Mouse (Mus musculus) bone marrow, adult 2 months (tissue): Measurements from ENCODE around the gene Hdac11.

Experiments used
- CTCF ChIP-seq: fragments of 200-500 bp; IDR thresholded peaks from 2 replicates; pipeline ENCODE4 v1.5.1; 2011; ENCODE audit warnings: low read length, control low read depth; ENCODE audit not compliant: control insufficient read depth, insufficient read depth
- POLR2A ChIP-seq: fragments of 200-500 bp; IDR thresholded peaks from 2 replicates; pipeline ENCODE4 v1.6.1; 2011; ENCODE audit warnings: low read depth, mild to moderate bottlenecking, control low read depth, low read length, borderline replicate concordance; ENCODE audit not compliant: control insufficient read depth

DNA sequence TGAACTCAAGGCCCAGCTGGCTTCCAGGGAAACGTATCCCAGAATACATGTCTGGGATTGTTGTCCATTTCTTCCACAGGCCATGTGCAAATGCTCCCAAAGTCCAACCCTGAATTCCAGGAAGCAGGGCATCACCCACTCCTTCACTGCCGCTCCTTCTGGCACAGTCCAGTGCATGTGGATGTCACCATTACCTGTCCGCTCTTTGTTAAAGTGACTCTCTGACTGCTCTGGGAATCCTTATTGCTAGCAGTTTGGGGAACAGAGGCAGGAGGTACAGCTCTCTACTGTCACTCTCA lies 44.6 kb upstream of the Hdac11 start:
- TF ChIP-seq POLR2A (no peak), CTCF (no peak)
